Mouse (Mus musculus): ENCODE measurements around the gene Slc35g1.

Gene Slc35g1

DNA sequence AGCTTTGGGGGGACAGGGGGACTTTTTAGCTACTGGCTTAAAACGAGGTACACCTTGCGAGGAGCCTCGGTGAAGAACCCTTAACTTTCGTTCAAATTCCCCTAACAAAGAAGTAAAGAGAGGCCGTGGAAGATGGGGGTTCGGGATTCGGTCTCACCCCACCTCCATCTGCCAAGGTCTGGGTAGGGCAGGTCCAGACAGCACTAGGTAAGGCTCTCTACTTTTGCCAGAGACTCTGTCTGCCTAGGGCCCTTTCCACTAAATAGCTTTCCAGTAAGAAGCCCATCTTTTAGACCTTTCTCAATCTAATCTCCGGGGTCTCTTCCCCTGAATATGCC, 822 bp downstream of the Slc35g1 start:
- no peak for DNase-seq (ENCODE audit: low read depth)

DNA sequence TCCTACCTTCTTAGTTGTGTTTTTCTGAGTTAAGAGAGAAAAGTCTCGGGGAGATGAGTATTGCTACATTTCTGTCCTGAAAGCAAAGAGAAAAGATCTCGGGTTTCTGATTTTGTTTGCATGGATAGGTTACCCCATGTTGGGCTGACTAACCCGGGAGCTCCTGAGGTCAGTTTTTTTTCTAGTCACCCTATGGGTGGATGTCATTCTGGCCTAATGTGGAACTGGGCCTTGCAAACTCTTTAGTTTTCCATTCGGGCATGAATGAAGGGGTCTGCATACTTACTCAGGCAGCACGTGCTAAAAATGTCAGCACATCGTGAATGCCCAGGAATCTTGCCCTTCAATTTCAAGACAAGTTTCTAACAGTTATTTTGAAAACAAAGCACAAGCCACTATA, 1.2 kb downstream of the Slc35g1 start:
- DNase-seq (ENCODE audit: low read depth): no peak

DNA sequence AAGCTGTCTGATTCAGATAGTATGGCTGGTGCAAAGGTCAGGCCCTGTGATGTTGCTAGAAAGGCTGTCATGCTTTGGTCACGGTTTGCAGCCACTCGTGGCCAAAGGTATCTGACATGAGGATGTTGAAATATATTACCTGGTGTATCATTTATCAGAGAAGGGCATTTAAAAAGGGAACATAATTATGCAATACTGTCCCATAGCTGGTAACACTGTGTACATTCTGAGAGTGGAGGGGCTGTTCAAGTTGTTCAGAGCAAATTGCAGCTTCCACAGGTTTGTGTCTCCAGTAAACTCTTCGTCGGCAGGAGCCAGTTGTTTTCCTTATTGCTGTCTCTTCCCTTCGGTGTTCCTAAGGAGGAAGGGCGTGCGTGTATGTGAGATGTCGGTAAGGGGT, 3.2 kb downstream of the Slc35g1 start:
- DNase-seq (ENCODE audit: low read depth): no peak

DNA sequence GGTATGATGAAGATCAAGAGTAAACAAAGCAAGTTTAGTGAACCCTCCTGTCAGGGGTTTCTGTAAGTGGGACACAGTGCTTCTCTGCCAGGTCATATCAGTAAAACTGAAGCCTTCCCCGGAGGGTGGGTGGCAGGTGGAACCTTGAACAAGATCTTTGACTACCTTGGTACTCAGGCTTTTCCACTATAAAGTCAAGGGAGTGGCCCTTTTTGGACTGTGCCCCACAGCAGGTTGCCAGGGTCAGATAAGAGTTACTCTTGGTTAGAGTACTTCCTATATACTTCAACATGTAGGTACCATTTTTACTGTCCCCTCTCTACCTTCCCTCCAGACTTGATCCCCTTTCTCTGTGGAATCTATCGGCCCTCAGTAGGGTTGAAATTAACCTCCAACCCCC, 5.1 kb downstream of the Slc35g1 start:
- DNase-seq (ENCODE audit: low read depth): no peak

DNA sequence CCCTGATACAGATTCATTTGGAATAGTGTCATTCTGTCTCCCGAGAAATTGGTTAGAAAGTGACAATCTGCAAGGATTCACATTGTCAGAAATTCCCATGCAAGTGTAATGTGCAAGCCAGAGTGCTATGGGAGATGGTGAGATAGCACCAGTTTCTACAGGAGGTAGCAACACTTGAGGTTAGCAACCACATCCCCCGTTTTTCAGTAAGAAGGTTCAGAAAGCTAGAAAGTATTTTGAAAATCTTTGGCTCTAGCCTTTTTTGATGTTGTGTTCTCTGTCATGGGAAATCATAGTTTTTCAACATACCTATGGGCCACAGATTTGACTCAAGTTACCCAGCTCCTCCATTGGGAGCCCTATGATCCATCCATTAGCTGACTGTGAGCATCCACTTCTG, 5.6 kb downstream of the Slc35g1 start:
- DNase-seq (ENCODE audit: low read depth): no peak

DNA sequence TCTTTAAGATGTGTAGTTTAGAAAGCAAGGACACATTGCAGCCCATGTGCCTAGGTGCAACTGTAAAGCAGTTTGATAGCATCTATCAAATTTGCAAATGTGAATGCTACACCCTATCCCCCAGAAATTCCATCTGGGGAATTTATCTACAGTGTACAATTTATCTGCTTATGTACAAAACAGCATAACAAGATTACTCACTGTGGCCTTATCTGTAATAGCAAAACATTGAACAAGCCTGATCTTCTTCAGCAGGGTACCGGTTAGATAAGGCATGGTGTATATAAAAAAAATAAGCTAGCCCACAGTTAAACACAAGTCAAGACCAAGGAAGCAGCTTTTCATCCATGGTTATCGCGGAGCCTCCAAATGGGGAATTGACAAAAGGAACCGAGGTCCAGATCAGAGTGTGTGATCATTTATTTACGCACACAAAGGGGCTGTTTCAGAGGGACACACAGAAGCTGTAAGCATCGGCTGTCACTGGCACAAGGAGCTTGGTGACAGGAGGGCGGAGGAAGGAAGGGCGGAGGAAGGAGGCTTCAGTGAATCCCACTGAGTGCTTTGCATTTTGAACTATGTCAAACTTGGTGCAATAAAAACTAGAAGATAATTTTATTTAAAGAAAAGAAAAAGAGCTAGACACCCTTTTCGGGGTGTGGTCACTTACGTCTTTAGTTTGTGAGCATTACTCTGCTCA, 14.7 kb downstream of the Slc35g1 start:
- no peak for DNase-seq (ENCODE audit: low read depth)

DNA sequence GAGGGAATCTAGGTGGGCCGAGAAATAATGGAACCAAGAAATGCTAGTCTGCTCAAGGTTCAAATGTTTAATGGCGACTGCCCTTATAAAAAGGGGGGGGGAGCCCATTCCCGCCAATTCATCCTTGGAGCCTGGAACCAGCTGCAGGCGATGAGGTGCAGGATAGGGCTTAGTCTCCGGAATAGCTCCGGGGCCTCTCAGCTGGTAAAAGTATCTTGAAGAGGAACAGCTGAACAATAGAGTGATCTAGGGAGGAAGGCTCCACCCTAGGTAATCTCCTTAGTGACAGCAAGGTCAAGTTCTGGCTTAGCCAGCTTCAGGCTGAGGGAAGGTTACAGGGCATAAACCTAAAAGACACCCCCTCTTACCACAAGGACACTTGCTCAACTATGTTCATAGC, 18.1 kb downstream of the Slc35g1 start:
- no peak for DNase-seq (ENCODE audit: low read depth)

DNA sequence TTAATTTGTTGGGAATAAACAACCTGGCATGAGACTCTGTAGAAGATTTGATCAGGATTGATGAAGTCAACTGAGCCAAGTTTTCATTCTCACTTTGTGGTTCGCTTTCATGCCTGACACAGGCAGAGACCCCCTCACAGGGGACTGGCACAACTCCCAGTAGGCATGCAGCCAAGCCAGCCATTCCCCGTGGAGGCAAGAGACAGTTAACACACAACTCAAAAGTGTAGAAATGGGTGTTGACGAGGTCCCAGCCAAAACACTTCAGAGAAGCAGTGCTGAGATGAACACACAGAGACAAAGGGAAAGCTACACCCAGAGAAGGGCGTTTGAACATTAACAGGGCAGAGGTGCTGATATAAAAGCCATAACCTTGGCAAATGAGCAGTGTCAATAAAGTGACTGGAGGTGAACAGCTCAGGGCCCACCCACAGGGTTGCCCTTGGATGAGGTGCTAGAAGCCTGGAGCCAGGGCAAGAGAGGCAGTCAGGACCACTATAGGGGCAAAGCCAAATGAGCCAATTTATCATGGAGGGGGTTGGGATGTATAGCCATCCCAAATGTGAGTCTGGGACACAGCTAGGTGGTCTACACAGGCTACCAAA, 23.1 kb downstream of the Slc35g1 start:
- DNase-seq (ENCODE audit: low read depth): no peak

DNA sequence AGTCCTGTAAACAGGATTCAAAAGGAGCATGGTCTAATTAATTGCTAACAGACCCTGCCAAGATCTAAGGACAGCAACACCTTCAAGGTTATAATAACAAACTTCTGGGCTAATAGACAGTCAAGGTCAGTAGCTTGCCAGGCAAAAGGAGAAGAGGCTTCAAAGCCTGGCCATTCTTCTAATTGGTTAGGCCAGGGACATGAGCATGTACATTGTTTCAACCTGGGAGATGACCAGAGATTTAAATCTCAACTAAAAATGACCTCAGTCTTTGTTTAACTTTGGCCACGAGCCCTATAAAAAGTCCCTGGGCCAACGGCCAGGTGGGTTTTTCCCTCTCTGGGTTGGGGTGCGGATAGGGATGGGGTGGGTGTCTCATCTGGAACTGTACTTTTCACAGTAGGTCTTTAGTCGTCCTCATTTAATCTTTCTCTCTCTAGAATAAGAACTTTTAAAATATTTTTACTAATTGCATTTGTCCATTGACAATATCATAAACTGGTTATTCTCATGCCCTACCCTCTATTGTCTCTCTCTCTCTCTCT, 25.0 kb downstream of the Slc35g1 start:
- DNase-seq (ENCODE audit: low read depth): no peak

DNA sequence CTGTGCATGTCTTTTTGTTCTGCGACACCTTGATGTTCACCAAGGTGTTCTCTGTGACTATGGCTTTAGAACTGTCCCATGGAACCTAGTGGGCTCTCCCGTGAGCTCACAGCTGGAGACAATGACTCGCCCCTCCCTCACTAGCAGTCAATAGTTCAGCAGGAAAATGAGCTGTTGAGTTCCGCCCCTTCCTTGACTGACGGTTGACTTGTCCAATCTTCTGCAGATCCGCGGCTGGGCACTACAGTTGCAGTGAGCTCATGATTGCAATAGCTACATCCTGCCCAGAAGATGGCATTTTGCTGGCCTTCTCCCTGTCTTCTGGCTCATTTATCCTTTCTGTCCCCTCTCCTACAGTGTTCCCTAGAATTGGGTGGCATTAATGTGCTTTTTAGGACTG, 25.7 kb downstream of the Slc35g1 start:
- DNase-seq (ENCODE audit: low read depth): no peak

DNA sequence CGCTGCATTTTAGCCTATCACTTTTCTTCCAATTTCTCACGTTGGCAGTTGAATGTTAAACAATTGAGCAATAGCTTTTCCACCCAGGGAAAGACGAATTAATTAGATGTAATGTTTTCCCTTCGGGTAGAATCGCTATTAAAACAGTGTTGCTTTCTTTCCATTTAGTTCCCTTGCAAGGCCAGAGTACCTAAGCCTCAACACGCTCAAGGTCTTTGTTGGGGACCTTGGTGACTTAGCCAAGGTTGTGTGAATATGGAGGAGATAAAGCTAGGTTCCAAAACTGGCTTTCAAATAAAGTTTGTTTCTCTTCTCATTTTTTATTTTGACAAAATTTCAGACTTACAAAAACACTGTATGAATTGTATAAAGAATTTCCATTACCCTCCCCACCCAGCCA, 27.1 kb downstream of the Slc35g1 start:
- DNase-seq (ENCODE audit: low read depth): no peak

DNA sequence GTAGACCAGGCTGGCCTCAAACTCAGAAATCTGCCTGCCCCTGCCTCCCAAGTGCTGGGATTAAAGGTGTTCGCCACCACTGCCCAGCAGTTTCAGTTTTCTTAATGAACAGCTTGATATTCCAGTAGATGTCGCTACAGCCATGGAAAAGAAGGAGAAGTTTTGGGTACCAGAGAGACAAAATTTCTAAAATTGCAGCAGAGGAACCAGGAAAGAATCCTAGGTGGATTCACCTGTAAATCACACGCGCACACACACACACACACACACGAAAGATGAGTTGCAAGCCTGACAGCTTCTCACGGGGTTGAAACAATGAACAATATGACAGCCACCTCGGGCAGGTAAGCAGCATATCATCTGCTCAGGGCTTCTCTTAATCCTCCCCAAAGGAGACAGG, 28.1 kb downstream of the Slc35g1 start:
- DNase-seq (ENCODE audit: low read depth): no peak

DNA sequence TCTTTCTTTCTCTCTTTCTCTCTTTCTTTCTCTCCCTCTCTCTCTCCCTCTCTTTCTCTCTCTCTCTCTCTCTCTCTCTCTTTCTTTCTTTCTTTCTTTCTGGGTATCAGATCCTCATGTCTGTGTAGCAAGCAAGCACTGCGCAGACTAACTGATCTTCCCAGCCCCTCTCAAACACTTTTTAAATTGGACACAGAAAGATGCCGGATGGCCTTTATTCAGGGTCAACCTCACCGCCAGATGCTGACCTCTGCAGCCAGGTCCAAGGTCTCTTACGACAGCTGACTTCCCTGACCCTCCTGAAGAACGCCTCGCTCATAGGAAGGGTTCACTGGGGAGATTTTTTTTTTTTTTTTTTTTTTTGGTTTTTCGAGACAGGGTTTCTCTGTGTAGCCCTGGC, 28.8 kb downstream of the Slc35g1 start:
- no peak for DNase-seq (ENCODE audit: low read depth)

DNA sequence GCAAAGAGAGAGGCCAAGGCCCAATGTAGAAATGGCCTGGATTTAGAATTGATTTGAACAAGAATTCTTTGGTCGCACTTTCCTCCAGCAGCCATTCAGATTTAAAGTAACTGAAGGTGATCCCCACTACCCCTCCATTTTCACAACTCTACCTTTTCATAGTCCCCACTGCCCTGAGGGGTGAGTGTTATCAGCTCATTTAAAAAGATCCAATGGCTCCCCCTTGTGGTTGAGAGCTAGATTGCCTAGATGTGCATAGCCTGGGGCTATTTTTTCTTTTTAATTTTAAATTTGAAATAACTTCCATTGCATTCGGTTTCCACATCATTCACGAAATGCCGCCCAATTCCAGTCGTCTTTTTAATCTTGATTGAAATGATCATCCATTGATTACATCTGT, 33.5 kb downstream of the Slc35g1 start:
- DNase-seq (ENCODE audit: low read depth): peak; percentile 39

DNA sequence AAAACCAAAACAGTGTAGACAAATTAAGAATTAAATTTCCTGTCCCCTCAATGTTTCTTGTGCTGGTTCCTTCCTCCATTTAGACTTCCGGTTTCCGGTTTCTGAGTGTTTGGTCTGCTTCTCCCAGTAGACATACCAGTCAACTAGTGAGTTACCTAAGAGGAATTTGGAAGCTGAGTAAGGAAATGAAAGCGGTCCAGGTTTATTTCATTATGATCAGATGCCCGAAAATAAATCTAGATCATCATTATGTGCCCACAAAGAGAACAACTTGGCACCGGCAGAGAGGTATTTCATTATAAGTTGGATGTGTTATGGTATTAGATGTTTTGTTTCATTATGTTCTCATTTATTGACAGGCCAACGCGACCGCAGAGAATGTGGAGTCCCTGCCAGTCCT, 34.7 kb downstream of the Slc35g1 start:
- no peak for DNase-seq (ENCODE audit: low read depth)

DNA sequence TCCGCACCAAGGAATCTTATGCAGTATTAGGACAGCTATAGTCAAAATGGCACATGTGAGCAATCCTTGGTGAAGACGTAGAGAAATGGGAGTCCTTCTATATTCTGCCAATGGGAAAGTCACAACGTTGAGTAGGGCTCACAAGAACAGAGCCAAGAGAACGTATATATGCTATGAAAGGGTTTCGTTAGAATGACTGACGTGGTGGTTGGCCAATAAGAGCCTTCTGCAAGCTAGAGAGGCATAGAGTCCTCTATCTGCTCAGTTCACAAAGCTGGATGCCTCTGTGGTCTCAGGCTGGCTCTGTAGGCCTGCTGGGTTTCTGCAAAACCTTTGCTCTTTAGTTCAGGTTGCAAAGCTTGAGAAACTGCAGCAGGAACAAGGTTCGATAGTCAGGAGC, 35.5 kb downstream of the Slc35g1 start:
- no peak for DNase-seq (ENCODE audit: low read depth)

DNA sequence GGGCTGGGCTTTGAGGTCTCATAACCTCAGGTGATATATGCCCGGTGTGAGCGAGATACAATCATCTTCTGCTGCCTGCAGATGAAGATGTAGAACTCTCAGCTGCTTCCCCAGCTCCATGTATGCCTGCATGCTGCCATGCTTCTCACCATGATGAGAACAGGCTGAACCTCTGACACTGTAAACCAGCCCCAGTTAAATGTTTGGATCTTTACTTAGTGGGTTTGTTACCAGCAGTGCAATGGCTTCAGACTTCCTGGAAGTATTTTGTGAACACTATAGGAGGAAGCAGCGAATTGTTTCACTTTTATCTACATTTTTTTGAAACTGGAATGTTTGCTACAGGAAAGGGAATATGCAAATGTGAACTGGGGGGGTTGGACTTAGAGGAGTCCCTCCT, 36.2 kb downstream of the Slc35g1 start:
- DNase-seq (ENCODE audit: low read depth): no peak

DNA sequence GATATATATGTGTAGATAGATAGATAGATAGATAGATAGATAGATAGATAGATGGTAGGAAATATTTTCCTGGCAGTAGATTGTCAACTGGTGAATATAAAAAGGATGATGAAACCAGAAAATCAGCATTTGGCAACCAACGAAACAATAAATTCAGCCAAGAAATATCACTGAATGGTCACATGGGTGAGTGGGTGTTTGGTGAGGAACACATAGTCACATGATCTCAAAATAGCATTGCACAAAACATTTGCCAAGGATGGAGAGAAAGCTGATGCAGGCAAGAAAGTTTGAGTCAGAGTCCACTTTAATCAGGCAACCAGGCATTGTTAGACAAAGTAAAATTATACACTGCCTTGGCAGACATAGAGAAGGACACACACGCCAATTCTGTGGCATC, 37.6 kb downstream of the Slc35g1 start:
- DNase-seq (ENCODE audit: low read depth): no peak

DNA sequence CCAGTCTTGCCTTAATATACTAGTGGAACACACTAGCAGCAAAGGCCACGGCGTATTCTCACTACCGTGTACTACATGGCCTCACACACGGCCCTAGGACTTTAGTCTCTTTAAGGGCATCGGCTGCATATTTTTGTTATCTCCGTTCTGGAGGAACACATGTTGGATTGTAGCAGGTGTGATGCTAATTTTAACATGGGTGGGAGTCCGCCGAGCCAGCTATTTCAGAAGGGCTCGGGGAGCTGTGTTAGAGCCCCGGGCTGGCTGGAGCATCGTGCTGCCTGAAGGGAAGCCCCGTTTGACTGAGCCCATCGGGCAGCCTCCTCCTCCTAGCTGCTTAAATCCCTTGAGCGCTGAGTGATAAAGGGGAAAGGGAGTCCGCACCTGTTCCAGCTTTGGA, 39.4 kb downstream of the Slc35g1 start:
- DNase-seq (ENCODE audit: low read depth): no peak

DNA sequence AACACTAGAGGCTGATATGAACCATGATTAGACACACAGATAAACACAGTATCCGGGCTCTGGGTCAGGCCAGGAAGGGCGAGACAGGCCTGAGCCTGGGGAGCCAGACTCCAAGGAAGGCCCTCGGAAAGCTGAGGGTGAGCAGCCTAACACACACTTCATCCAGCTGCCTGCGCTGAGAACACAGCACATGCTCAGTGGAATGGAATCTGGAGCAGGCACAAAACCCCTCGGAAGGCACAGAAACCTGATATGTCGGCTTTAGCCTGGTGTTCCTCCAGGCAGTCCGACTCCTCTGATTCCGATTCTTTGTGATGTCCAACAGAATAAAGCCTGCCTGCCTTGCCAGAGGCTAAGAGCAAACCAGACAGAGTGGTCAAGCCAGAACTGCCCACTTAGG, 46.1 kb downstream of the Slc35g1 start:
- DNase-seq (ENCODE audit: low read depth): no peak

DNA sequence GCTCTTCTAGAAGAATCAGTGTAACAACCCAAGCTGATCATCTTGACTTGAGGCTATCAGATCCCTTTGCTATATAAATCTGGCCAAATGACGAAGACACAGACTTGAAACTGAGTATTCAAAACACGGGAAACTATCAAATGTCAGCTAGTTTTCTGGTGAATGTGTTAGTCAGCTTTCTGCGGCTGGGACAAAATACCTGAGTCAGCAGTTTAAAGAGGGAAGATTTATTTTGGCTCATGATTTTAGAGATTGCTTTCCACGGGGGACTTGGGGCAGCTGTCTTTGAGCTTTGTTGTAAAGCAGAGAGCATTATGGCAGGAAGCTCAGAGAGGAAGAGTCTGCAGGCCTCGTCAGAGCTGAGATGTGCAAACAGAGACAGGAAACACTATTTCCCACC, 50.0 kb downstream of the Slc35g1 start:
- DNase-seq (ENCODE audit: low read depth): no peak

Data from c-Kit-positive CD71-negative TER-119-negative erythroid progenitor cells, embryonic 14.5 days (primary cell).